Mouse (Mus musculus): ENCODE measurements at regions not wholly inside any gene's neighbourhood (a gene's known extent, or its start where the extent isn't known, plus 50 kb on each side); places are given as distances from the start of the nearest gene placed in this dataset.

DNA sequence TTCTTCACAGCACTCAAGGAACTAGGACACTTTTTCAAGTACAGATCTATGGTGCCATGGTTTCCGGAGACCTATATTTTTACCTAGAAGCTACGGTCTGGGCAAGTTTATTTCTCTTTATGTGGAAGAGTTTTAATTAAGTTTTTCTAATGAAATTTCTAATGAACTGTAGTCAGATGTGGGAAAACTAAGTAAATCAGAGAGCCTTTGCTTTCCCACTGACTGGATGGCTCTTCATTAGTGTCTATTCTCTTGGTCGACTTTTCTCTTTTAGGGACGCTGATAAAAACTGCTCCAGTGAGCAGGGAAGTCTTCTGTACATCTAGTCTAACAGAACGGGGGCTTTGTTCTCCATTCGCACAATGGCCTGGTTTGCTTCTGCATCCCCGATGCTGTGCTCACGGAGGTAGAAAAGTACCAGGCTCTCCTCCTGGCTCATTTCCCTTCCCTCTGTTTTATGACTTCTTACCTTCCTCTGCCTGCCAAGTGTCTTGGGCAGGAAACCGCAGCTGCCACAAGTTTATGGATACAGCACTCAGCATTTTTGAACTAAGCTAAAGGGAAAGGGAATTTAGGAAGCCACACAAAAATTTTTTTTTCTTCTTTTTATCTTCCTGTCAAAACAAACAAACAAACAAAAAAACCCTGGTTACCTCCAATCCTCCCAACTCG lies 749.6 kb downstream of the Tmem132b start:
- TF ChIP-seq CTCF (IDR thresholded peaks at IDR 0.05; ENCODE audit: extremely low read depth, insufficient read length, insufficient replicate concordance, low read depth, low read length) (no peak), POLR2A (IDR thresholded peaks at IDR 0.05; ENCODE audit: low read depth, low read length) (no peak)
- H3K27me3 ChIP-seq (ENCODE audit: control insufficient read depth, insufficient read depth, low read length): no peaks in the 10 kb centered on the region
- H3K4me1 ChIP-seq (ENCODE audit: control insufficient read depth, insufficient read depth, insufficient read length, low read length): no peaks in the 10 kb centered on the region
- H3K4me3 ChIP-seq (ENCODE audit: low read depth, low read length): no peak overlapping the region
- H3K27ac ChIP-seq (ENCODE audit: insufficient read depth, low read depth, low read length): no peak overlapping the region
- no peaks in the 10 kb centered on the region for H3K36me3 ChIP-seq (ENCODE audit: control insufficient read depth, insufficient read depth, low read length)
- WGBS: 37% methylated on average over 10 of the region's 10 CpGs

DNA sequence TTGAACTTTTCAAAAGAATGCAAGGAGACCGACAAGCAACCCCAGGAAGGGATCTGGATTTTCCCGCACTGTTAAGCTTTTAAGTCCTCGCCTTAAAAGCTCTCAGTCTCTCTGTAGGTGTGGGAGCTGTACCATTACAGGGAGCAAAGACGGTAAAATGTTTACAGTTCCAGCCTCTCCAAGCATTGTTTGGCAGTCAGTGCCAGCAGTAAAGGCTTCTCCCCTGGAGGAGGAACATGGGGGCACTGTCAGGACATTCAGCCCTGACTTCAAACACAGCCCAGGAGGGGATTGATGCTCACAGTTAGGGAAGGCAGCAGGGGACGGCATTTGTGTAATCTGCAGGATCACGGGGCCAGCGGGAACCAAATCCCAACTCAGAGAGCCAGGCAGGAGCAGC lies 750.2 kb downstream of the Tmem132b start:
- no peak for TF ChIP-seq POLR2A (IDR thresholded peaks at IDR 0.05; ENCODE audit: low read depth, low read length)
- TF ChIP-seq CTCF (IDR thresholded peaks at IDR 0.05; ENCODE audit: extremely low read depth, insufficient read length, insufficient replicate concordance, low read depth, low read length): no peak
- 11% methylated on average over 7 of the region's 7 CpGs for WGBS

GRCm38 (mm10) chr5:126324847-126325246 lies 793.3 kb downstream of the Tmem132b start:
- no peaks in the 10 kb centered on the region for H3K4me1 ChIP-seq (ENCODE audit: control insufficient read depth, insufficient read depth, insufficient read length, low read length)
- no peak overlapping the region for H3K27ac ChIP-seq (ENCODE audit: insufficient read depth, low read depth, low read length)
- H3K4me3 ChIP-seq (ENCODE audit: low read depth, low read length): no peak overlapping the region
- 74% methylated on average over 6 of the region's 6 CpGs for WGBS
- H3K36me3 ChIP-seq (ENCODE audit: control insufficient read depth, insufficient read depth, low read length): no peaks in the 10 kb centered on the region
- no peaks in the 10 kb centered on the region for H3K27me3 ChIP-seq (ENCODE audit: control insufficient read depth, insufficient read depth, low read length)
- TF ChIP-seq CTCF (IDR thresholded peaks at IDR 0.05; ENCODE audit: extremely low read depth, insufficient read length, insufficient replicate concordance, low read depth, low read length) (no peak), POLR2A (IDR thresholded peaks at IDR 0.05; ENCODE audit: low read depth, low read length) (no peak)

More for the DNA sequence above, 750.2 kb downstream of the Tmem132b start:
- no peak overlapping the region for H3K27ac ChIP-seq (ENCODE audit: insufficient read depth, low read depth, low read length)
- no peaks in the 10 kb centered on the region for H3K4me1 ChIP-seq (ENCODE audit: control insufficient read depth, insufficient read depth, insufficient read length, low read length)
- no peaks in the 10 kb centered on the region for H3K27me3 ChIP-seq (ENCODE audit: control insufficient read depth, insufficient read depth, low read length)
- H3K36me3 ChIP-seq (ENCODE audit: control insufficient read depth, insufficient read depth, low read length): no peaks in the 10 kb centered on the region
- H3K4me3 ChIP-seq (ENCODE audit: low read depth, low read length): no peak overlapping the region

GRCm38 (mm10) chr5:126328276-126328675 lies 796.7 kb downstream of the Tmem132b start:
- no peaks in the 10 kb centered on the region for H3K36me3 ChIP-seq (ENCODE audit: control insufficient read depth, insufficient read depth, low read length)
- TF ChIP-seq POLR2A (IDR thresholded peaks at IDR 0.05; ENCODE audit: low read depth, low read length) (no peak), CTCF (IDR thresholded peaks at IDR 0.05; ENCODE audit: extremely low read depth, insufficient read length, insufficient replicate concordance, low read depth, low read length) (no peak)

GRCm38 (mm10) chr5:126335091-126335490 lies 803.5 kb downstream of the Tmem132b start:
- WGBS: 77% methylated on average over 7 of the region's 7 CpGs

More at GRCm38 (mm10) chr5:126328276-126328675, 796.7 kb downstream of the Tmem132b start:
- no peak overlapping the region for H3K4me3 ChIP-seq (ENCODE audit: low read depth, low read length)
- no peaks in the 10 kb centered on the region for H3K4me1 ChIP-seq (ENCODE audit: control insufficient read depth, insufficient read depth, insufficient read length, low read length)
- no peaks in the 10 kb centered on the region for H3K27me3 ChIP-seq (ENCODE audit: control insufficient read depth, insufficient read depth, low read length)
- no peak overlapping the region for H3K27ac ChIP-seq (ENCODE audit: insufficient read depth, low read depth, low read length)
- WGBS: 25% methylated on average over 3 of the region's 3 CpGs

GRCm38 (mm10) chr5:126335553-126336520 lies 804.3 kb downstream of the Tmem132b start:
- no peak overlapping the region for H3K27ac ChIP-seq (ENCODE audit: insufficient read depth, low read depth, low read length)
- no peak overlapping the region for H3K4me3 ChIP-seq (ENCODE audit: low read depth, low read length)
- no peaks in the 10 kb centered on the region for H3K36me3 ChIP-seq (ENCODE audit: control insufficient read depth, insufficient read depth, low read length)
- WGBS: 71% methylated on average over 6 of the region's 6 CpGs
- no peak for TF ChIP-seq POLR2A (IDR thresholded peaks at IDR 0.05; ENCODE audit: low read depth, low read length)
- no peak for TF ChIP-seq CTCF (IDR thresholded peaks at IDR 0.05; ENCODE audit: extremely low read depth, insufficient read length, insufficient replicate concordance, low read depth, low read length)
- H3K4me1 ChIP-seq (ENCODE audit: control insufficient read depth, insufficient read depth, insufficient read length, low read length): no peaks in the 10 kb centered on the region
- H3K27me3 ChIP-seq (ENCODE audit: control insufficient read depth, insufficient read depth, low read length): no peaks in the 10 kb centered on the region

More at GRCm38 (mm10) chr5:126335091-126335490, 803.5 kb downstream of the Tmem132b start:
- no peak for TF ChIP-seq POLR2A (IDR thresholded peaks at IDR 0.05; ENCODE audit: low read depth, low read length)
- TF ChIP-seq CTCF (IDR thresholded peaks at IDR 0.05; ENCODE audit: extremely low read depth, insufficient read length, insufficient replicate concordance, low read depth, low read length): no peak
- H3K27me3 ChIP-seq (ENCODE audit: control insufficient read depth, insufficient read depth, low read length): no peaks in the 10 kb centered on the region
- no peaks in the 10 kb centered on the region for H3K36me3 ChIP-seq (ENCODE audit: control insufficient read depth, insufficient read depth, low read length)
- no peak overlapping the region for H3K4me3 ChIP-seq (ENCODE audit: low read depth, low read length)
- no peaks in the 10 kb centered on the region for H3K4me1 ChIP-seq (ENCODE audit: control insufficient read depth, insufficient read depth, insufficient read length, low read length)
- H3K27ac ChIP-seq (ENCODE audit: insufficient read depth, low read depth, low read length): no peak overlapping the region

- Histone ChIP-seq H3K4me1 (ENCODE audit: control insufficient read depth, insufficient read depth, insufficient read length, low read length) (no peaks in the 10 kb centered on the region), H3K27ac (ENCODE audit: insufficient read depth, low read depth, low read length) (no peak overlapping the region), H3K36me3 (ENCODE audit: control insufficient read depth, insufficient read depth, low read length) (no peaks in the 10 kb centered on the region), H3K27me3 (ENCODE audit: control insufficient read depth, insufficient read depth, low read length) (no peaks in the 10 kb centered on the region), H3K4me3 (ENCODE audit: low read depth, low read length) (no peak overlapping the region)
- TF ChIP-seq CTCF (IDR thresholded peaks at IDR 0.05; ENCODE audit: extremely low read depth, insufficient read length, insufficient replicate concordance, low read depth, low read length) (no peak), POLR2A (IDR thresholded peaks at IDR 0.05; ENCODE audit: low read depth, low read length) (no peak)
- 67% methylated on average over 1 of the region's 1 CpGs for WGBS
Measured at GRCm38 (mm10) chr5:126337884-126338283, 806.3 kb downstream of the Tmem132b start.

Measured in small intestine, adult 2 months (tissue).